Mouse (Mus musculus) right cerebral cortex, postnatal 10 days (tissue): ENCODE results near the gene Dnmt1.

Experiments
- DNase-seq, 2 experiments: peaks; one replicate each; pipeline ENCODE4 v3.0.0; 2021; ENCODE audit warnings: low spot score in 2 of 2

The Dnmt1 gene

GRCm38 (mm10) chr9:20943396-20943795 lies 16.3 kb downstream of the Dnmt1 start:
- no peak for DNase-seq

DNA sequence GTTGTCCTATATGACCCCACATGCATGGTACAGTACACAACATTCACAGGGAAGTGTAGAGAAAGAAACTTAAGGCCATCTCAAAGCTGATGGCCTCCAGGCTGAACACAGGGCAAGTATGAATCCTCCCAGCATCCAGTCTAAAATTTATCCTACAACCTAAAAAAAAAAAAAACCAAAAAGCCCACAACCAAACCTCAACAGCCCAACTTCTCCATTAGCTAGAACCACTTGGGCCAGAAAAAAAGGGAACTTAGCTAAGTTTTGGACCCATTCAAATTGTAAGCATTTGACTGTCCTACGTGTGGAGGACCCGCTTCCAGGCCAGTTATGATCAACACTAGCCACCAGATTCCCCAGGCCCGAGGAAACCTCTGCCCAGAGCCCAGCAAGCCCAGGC lies 36.4 kb downstream of the Dnmt1 start:
- no peak for DNase-seq

GRCm38 (mm10) chr9:20916160-20916559 lies 43.5 kb downstream of the Dnmt1 start:
- no peak for DNase-seq

DNA sequence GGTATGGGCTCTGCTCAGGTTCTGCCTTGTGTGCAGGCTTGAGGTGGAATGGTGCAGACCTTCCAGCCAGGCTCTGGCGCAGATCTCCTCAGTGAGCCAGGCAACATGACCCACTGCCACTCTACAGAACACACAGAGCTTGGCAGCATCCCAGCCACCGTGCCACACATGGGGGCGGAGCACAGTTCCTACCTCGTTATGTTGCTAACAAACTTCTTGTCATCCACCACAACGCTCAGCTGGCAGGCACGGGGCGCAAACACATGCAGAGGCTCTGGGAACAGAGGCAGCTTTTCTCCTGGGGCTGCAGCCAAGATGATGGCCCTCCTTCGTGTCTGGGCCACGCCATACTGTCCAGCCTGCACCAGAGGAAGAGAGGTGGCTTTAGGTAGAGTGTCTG lies 49.7 kb downstream of the Dnmt1 start:
- no peak for DNase-seq

DNA sequence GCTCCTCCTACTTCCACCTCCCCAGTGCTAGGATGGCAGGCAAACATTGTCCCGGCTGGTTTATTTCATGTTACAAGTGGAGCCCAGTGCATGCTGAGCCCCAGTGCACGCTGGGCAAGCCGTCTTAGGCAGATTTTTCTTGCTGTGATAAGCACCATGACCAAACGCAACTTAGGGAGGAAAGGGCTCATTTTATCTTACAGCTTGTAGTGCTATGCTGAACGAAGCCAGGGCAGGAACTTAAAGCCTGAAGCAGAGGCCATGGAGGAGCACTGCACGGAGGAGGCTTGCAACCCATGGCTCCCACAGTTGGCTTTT lies 57.6 kb downstream of the Dnmt1 start:
- DNase-seq = no peak

DNA sequence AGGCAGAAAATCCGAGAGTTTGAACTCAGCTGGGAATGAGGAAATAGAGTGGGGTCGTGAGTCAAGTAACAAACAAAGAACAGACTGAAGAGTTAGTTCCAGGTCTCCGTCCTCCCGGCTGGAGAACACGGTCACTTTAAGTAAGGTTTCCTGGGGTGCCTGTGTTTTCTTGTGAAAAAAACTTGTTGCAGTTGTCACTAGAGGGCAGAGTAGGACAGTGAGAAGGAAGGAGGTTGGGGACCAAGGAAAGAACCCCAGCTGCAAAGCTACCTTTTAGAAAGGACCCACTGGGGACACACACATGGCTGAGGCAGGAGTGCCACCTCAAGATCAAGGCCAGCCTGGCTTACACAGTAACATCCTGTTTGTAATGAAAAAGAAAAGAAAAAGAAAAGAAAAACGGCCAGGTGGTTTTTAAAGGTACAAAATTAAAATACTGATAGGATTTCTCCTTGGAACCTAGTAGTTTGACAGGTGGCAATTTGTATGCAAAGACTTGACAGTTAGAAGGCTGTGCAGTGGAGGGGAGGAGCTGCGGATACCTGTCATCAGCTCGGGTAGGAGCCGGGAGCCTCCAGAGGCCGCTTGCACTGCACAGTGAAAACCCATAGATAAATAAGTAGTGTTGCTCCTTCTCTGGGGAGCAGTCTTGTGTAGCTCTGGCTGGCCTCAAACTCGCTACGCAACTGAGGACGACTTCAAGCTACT lies 58.1 kb downstream of the Dnmt1 start:
- DNase-seq = no peak

DNA sequence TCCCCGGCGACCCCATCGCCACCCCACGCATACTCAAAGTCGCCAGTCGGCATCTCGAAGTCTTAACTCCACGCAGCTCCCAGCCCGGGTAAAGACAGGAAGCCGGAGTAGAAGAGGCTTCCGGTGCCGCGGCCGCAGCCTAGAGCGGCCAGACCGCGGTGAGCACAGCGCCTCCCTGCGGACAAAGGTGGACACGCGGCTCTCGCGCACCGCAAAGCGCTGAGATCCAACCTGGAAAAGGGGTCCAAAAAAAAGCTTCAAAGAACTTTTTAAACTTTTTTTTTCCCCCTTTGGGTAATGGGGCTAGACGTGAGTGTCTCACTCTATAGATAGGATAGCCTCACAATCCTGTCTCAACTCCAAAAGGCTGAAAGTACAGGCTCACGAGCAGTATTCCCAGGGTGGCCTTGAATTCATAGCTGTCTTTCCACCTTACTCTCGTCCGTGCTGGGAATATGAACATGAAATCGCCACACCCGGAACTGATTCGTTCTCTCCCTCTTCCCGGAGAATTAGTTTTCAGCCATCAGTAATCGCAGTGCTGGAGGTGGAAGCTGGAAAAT lies 61.1 kb downstream of the Dnmt1 start, which contains the start of gene Eif3g:
Eif3g (minus strand) TSS at position 113 of the 563 bp plus-strand sequence.
- DNase-seq = peak; percentile 88 to 91

- DNase-seq = peak in 1 of 2 experiments; percentile 14
Observed at GRCm38 (mm10) chr9:20897736-20898510, 61.8 kb downstream of the Dnmt1 start.

GRCm38 (mm10) chr9:20895382-20895781 lies 64.3 kb downstream of the Dnmt1 start:
- peak in 1 of 2 experiments; percentile 14 for DNase-seq

DNA sequence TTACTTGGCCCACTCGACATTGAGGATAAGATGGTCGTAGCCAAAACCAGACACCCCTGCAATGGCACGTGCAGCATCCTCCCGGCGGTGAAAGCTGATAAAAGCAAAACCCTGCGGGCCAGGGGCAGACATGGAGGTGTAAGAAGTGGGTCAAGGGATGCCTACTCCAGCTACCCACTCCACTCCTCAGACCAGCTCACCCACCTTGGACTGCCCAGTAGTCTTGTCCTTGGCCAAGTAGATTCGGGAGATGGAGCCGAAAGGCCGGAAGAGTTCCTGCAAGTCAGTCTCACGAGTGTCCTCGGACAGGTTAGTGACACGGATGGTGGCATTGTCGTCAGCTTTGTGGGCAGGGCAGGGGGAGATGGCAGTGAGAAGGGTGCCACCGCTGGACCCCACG lies 65.1 kb downstream of the Dnmt1 start:
- DNase-seq = peak in 1 of 2 experiments; percentile 23

- peak in 1 of 2 experiments; percentile 25 for DNase-seq
Observed at GRCm38 (mm10) chr9:20893590-20894343, 65.9 kb downstream of the Dnmt1 start.

- peak in 1 of 2 experiments; percentile 23 for DNase-seq
Observed at GRCm38 (mm10) chr9:20893069-20893468, 66.6 kb downstream of the Dnmt1 start.

DNA sequence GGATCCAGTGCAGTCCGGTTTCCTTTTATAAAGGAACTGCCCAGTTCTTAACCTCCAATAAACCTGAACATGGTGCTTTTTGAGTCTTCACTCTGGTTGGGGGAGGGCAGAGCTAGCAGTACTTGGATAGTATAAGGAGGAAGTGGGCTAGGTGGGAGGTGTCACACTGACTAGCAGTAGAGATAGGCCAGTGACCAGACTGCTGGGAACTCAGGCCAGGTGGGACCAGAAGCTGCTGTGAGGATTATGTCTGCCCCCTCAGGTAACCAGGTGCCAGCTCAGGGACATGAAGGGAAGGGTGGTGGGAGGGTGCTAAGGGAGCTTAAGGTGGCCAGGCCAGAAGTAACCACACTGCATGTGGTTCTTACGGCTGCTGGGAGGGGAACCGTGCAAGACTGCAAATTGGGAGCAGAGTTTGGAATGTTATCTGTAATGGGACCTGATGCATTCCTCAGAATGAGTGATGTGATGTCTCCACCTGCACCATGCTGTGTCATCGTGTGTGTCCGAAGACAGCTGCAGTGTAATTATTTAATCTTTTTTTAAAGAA lies 67.5 kb downstream of the Dnmt1 start:
- DNase-seq = peak in 1 of 2 experiments; percentile 20

DNA sequence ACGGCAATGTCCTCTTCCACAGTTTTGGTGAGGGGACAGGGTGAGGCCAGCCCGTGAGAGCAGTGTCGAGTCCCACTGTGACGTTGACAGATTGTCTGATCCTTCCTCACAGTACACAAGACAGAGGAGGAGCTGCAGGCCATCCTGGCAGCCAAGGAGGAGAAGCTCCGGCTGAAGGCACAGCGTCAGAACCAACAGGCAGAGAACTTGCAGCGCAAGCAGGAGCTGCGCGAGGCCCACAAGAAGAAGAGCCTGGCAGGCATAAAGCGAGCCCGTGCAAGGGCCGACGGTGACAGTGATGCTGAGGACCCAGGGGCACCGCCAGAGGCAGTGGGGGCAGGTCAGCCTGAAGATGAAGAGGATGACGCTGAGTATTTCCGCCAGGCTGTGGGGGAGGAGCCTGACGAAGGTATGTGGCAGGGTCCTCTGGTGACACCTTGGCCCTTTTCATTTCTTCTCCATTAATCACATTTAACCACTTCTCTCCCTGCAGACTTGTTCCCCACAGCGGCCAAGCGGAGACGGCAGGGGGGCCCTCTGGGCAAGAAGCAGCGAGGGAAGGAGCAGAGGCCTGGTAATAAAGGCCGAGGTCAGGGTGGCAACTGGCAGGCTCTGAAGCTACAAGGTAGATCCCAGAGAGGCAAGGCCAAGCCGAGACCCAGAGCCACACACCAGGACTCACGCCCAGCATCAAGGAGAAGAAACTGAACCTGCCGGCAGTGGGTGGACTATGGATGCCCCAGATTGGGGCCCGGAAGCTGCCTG lies 68.2 kb downstream of the Dnmt1 start:
- DNase-seq = peak in 1 of 2 experiments; percentile 25

DNA sequence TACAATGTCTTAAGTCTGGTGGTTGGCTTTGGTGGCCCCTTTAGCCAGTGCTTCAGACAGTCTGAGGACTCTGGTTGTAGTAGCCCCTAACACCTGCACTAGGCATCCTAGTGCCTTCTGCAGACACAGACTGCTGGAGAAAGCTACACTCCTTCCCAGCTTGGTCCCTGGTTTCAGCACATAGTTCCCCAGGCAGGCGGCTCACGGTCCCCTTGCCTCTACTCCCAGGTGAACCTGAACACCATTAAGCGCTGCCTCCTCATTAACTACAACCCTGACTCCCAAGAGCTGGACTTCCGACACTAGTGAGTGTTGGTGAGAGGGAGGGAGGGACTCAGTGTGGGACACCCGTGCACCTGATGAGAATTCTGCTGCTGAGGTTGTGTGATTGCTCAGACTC lies 69.3 kb downstream of the Dnmt1 start:
- DNase-seq = peak in 1 of 2 experiments; percentile 17

DNA sequence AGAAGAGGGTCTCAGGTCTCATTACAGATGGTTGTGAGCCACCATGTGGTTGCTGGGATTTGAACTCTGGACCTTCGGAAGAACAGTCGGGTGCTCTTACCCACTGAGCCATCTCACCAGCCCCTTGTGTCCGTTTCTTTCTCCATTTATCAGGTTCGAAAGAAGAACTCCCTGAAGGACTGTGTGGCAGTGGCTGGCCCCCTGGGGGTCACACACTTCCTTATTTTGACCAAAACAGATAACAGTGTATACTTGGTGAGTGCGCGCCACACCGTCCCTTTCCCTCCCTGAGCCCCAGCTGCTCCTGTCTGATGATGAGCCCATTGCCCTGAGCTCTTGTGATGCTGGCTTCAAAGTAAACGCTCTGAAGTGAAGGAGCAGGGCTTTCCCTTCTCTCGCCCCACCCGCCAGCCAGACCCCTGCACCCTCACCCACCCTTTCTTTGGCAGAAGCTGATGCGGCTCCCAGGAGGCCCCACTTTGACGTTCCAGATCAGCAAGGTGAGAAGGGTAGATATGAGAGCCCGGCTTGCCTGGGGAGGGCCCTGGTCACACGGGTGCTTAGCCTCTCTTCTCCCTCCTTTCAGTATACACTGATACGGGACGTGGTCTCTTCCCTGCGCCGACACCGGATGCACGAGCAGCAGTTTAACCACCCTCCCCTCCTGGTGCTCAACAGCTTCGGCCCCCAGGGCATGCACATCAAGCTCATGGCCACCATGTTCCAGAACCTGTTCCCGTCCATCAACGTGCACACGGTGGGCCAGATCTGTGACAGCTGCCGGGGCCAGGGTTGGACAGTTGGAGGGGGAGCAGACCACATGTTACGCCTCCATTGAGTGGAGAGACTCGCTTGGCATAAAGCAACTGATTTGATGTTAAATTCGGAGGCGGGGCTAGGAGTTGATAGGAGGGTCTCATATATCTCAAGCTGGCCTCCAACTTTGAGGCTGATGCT lies 70.2 kb downstream of the Dnmt1 start:
- peak in 1 of 2 experiments; percentile 28 for DNase-seq

GRCm38 (mm10) chr9:20888386-20888765 lies 71.3 kb downstream of the Dnmt1 start:
- no peak for DNase-seq

- peak; percentile 98 for DNase-seq
Observed at GRCm38 (mm10) chr9:20887704-20888385, 71.8 kb downstream of the Dnmt1 start, which contains the start of gene Ppan. TSS of gene Ppan (plus strand) at chr9:20888175.

DNA sequence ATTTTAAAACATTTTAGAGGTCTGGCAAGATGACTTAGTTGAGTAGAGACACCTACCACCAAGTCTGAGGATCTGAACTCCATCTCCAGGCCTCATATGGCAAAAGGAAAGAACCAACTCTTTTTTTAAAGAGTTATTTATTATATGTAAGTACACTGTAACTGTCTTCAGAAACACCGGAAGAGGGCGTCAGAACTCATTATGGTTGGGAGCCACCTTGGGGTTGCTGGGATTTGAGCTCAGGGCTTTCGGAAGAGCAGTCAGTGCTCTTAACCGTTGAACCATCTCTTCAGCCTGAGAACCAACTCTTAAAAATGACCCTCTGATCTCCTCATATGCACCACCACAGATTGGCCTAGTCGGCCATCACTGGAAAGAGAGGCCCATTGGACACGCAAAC lies 72.5 kb downstream of the Dnmt1 start:
- DNase-seq = no peak
